Mouse (Mus musculus): ENCODE data around the gene Zfp869. TPM values are rescaled to one million over a fixed set of nuclear protein-coding genes. Genes with fewer than 3 reads are reported as not detected.

Zfp869 gene
- total and polyA plus RNA-seq, 3 experiments, result 13.0 to 17.9 TPM; not detected in 1

GRCm38 (mm10) chr8:69661294-69661693 is 49.2 kb downstream of the Zfp869 start:
- Histone ChIP-seq H3K9me3 (replicated peaks; ENCODE audit: insufficient read depth, low read length) (no peaks in the 10 kb centered on the region; the same call in 1 of the 2 replicates), H3K4me3 (ENCODE audit: control insufficient read depth in 1 of 2, insufficient read depth in 1 of 2, low read depth in 2 of 2, low read length in 2 of 2) (no peak overlapping the region), H3K79me2 (ENCODE audit: control insufficient read depth, insufficient read depth, low read length, poor library complexity) (no peaks in the 10 kb centered on the region), H3K27me3 (ENCODE audit: control insufficient read depth in 1 of 2, insufficient read depth in 2 of 2, low read length in 2 of 2) (no peaks in the 10 kb centered on the region), H3K36me3 (ENCODE audit: control insufficient read depth in 1 of 2, insufficient read depth in 2 of 2, low read length in 2 of 2) (no peaks in the 10 kb centered on the region), H3K4me1 (ENCODE audit: control insufficient read depth in 1 of 2, insufficient read depth in 2 of 2, low read length in 2 of 2) (no peaks in the 10 kb centered on the region), H3K9ac (ENCODE audit: control insufficient read depth, low read depth, low read length, poor library complexity, severe bottlenecking) (no peak overlapping the region), H3K27ac (ENCODE audit: control insufficient read depth, low read depth, low read length) (no peak overlapping the region)
- no peak for DNase-seq (ENCODE audit: low read depth, low spot score)
- TF ChIP-seq GABPA (IDR thresholded peaks at IDR 0.05; ENCODE audit: low read depth, low read length) (no peak), ZNF384 (IDR thresholded peaks at IDR 0.05; ENCODE audit: low read depth, low read length) (no peak), SMC3 (IDR thresholded peaks at IDR 0.05; ENCODE audit: low read depth, low read length) (no peak), POLR2AphosphoS5 (IDR thresholded peaks at IDR 0.05; ENCODE audit: borderline replicate concordance, low read depth, low read length) (no peak), ZMIZ1 (IDR thresholded peaks at IDR 0.05; ENCODE audit: low read depth, low read length) (no peak), JUND (IDR thresholded peaks at IDR 0.05; ENCODE audit: low read depth, low read length) (no peak), RCOR1 (IDR thresholded peaks at IDR 0.05; ENCODE audit: low read depth, low read length) (no peak), BHLHE40 (IDR thresholded peaks at IDR 0.05; ENCODE audit: borderline replicate concordance, low read depth, low read length) (no peak), TCF12 (IDR thresholded peaks at IDR 0.05; ENCODE audit: low read depth, low read length) (no peak), MAZ (IDR thresholded peaks at IDR 0.05; ENCODE audit: low read depth, low read length) (no peak), HCFC1 (IDR thresholded peaks at IDR 0.05; ENCODE audit: low read depth, low read length) (no peak), POLR2AphosphoS2 (IDR thresholded peaks at IDR 0.05; ENCODE audit: low read length) (no peak), ETS1 (IDR thresholded peaks at IDR 0.05; ENCODE audit: low read depth, low read length) (no peak), MXI1 (IDR thresholded peaks at IDR 0.05; ENCODE audit: low read depth, low read length) (no peak), ELF1 (IDR thresholded peaks at IDR 0.05; ENCODE audit: low read depth, low read length) (no peak), MAFK (IDR thresholded peaks at IDR 0.05; ENCODE audit: borderline replicate concordance, low read depth, low read length) (no peak), TBP (IDR thresholded peaks at IDR 0.05; ENCODE audit: low read depth, low read length) (no peak), MAX (IDR thresholded peaks at IDR 0.05; ENCODE audit: low read length) (no peak)

Other genes starting within 250 kb of the Zfp869 start
- gene Gm7697, start 187.7 kb downstream of the Zfp869 start, total RNA-seq (2012; rRNA removed), result not detected in 2 replicates
- gene Gm7697, start 187.7 kb downstream of the Zfp869 start, polyA plus RNA-seq (2012; ENCODE audit: insufficient read depth in 1 of 2, insufficient read length in 2 of 2, low read depth in 1 of 2, low replicate concordance in 2 of 2, missing spikeins in 1 of 2), result not detected
- 11.5 and 12.7 TPM in 2 replicates for gene Zfp868, start 85.2 kb downstream of the Zfp869 start, total RNA-seq (2012; rRNA removed)
- 10 to 100 TPM in 1 of 2 experiments, not detected in 1; 11.3 TPM for gene Zfp868, start 85.2 kb downstream of the Zfp869 start, polyA plus RNA-seq (2012; ENCODE audit: insufficient read depth in 1 of 2, insufficient read length in 2 of 2, low read depth in 1 of 2, low replicate concordance in 2 of 2, missing spikeins in 1 of 2)
- gene Zfp964, start 56.2 kb downstream of the Zfp869 start, total RNA-seq (2012; rRNA removed), result 0.58 and 0.78 TPM in 2 replicates
- under 1 TPM in 1 of 2 experiments, not detected in 1; 0.52 TPM for gene Zfp964, start 56.2 kb downstream of the Zfp869 start, polyA plus RNA-seq (2012; ENCODE audit: insufficient read depth in 1 of 2, insufficient read length in 2 of 2, low read depth in 1 of 2, low replicate concordance in 2 of 2, missing spikeins in 1 of 2)
- gene Zfp963, start 39.2 kb upstream of the Zfp869 start, total RNA-seq (2012; rRNA removed), result 0.46 and 0.65 TPM in 2 replicates
- gene Zfp963, start 39.2 kb upstream of the Zfp869 start, polyA plus RNA-seq (2012; ENCODE audit: insufficient read depth in 1 of 2, insufficient read length in 2 of 2, low read depth in 1 of 2, low replicate concordance in 2 of 2, missing spikeins in 1 of 2), result under 1 TPM in 1 of 2 experiments, not detected in 1; 0.95 TPM
- gene Gm20422, start 64.2 kb upstream of the Zfp869 start, total RNA-seq (2012; rRNA removed), result 0.46 TPM in 1 of 2 replicates, not detected in the other
- gene Gm20422, start 64.2 kb upstream of the Zfp869 start, polyA plus RNA-seq (2012; ENCODE audit: insufficient read depth in 1 of 2, insufficient read length in 2 of 2, low read depth in 1 of 2, low replicate concordance in 2 of 2, missing spikeins in 1 of 2), result not detected
- 50.9 and 52.4 TPM in 2 replicates for gene Atp13a1, start 80.4 kb upstream of the Zfp869 start, total RNA-seq (2012; rRNA removed)
- gene Atp13a1, start 80.4 kb upstream of the Zfp869 start, polyA plus RNA-seq (2012; ENCODE audit: insufficient read depth in 1 of 2, insufficient read length in 2 of 2, low read depth in 1 of 2, low replicate concordance in 2 of 2, missing spikeins in 1 of 2), result 10 to 100 TPM in 1 of 2 experiments, not detected in 1; 83.7 TPM
- 10.5 and 12.3 TPM in 2 replicates for gene Zfp866, start 80.5 kb upstream of the Zfp869 start, total RNA-seq (2012; rRNA removed)
- gene Zfp866, start 80.5 kb upstream of the Zfp869 start, polyA plus RNA-seq (2012; ENCODE audit: insufficient read depth in 1 of 2, insufficient read length in 2 of 2, low read depth in 1 of 2, low replicate concordance in 2 of 2, missing spikeins in 1 of 2), result 10 to 100 TPM in 1 of 2 experiments, not detected in 1; 11.7 TPM
- gene Gmip, start 98.0 kb upstream of the Zfp869 start, total RNA-seq (2012; rRNA removed), result 21.8 and 26.0 TPM in 2 replicates
- 10 to 100 TPM in 1 of 2 experiments, not detected in 1; 52.4 TPM for gene Gmip, start 98.0 kb upstream of the Zfp869 start, polyA plus RNA-seq (2012; ENCODE audit: insufficient read depth in 1 of 2, insufficient read length in 2 of 2, low read depth in 1 of 2, low replicate concordance in 2 of 2, missing spikeins in 1 of 2)
- 0.77 and 0.85 TPM in 2 replicates for gene Lpar2, start 111.7 kb upstream of the Zfp869 start, total RNA-seq (2012; rRNA removed)
- gene Lpar2, start 111.7 kb upstream of the Zfp869 start, polyA plus RNA-seq (2012; ENCODE audit: insufficient read depth in 1 of 2, insufficient read length in 2 of 2, low read depth in 1 of 2, low replicate concordance in 2 of 2, missing spikeins in 1 of 2), result 1 to 10 TPM in 1 of 2 experiments, not detected in 1; 2.8 TPM
- 7.2 and 9.3 TPM in 2 replicates for gene Pbx4, start 121.8 kb upstream of the Zfp869 start, total RNA-seq (2012; rRNA removed)
- 10 to 100 TPM in 1 of 2 experiments, not detected in 1; 15.6 TPM for gene Pbx4, start 121.8 kb upstream of the Zfp869 start, polyA plus RNA-seq (2012; ENCODE audit: insufficient read depth in 1 of 2, insufficient read length in 2 of 2, low read depth in 1 of 2, low replicate concordance in 2 of 2, missing spikeins in 1 of 2)
- gene Cilp2, start 177.0 kb upstream of the Zfp869 start, total RNA-seq (2012; rRNA removed), result 0.04 TPM in 1 of 2 replicates, not detected in the other
- gene Cilp2, start 177.0 kb upstream of the Zfp869 start, polyA plus RNA-seq (2012; ENCODE audit: insufficient read depth in 1 of 2, insufficient read length in 2 of 2, low read depth in 1 of 2, low replicate concordance in 2 of 2, missing spikeins in 1 of 2), result under 1 TPM in 1 of 2 experiments, not detected in 1; 0.03 TPM
- 2.1 and 3.4 TPM in 2 replicates for gene Tssk6, start 191.5 kb upstream of the Zfp869 start, total RNA-seq (2012; rRNA removed)
- gene Tssk6, start 191.5 kb upstream of the Zfp869 start, polyA plus RNA-seq (2012; ENCODE audit: insufficient read depth in 1 of 2, insufficient read length in 2 of 2, low read depth in 1 of 2, low replicate concordance in 2 of 2, missing spikeins in 1 of 2), result 1 to 10 TPM in 1 of 2 experiments, not detected in 1; 3.8 TPM
- gene Ndufa13, start 191.8 kb upstream of the Zfp869 start, total RNA-seq (2012; rRNA removed), result 114 and 122 TPM in 2 replicates
- gene Ndufa13, start 191.8 kb upstream of the Zfp869 start, polyA plus RNA-seq (2012; ENCODE audit: insufficient read depth in 1 of 2, insufficient read length in 2 of 2, low read depth in 1 of 2, low replicate concordance in 2 of 2, missing spikeins in 1 of 2), result 10 to 100 TPM in 1 of 2 experiments, not detected in 1; 97.7 TPM
- 1.2 and 8.2 TPM in 2 replicates for gene Yjefn3, start 192.0 kb upstream of the Zfp869 start, total RNA-seq (2012; rRNA removed)
- 1 to 10 TPM in 1 of 2 experiments, not detected in 1; 5.3 TPM for gene Yjefn3, start 192.0 kb upstream of the Zfp869 start, polyA plus RNA-seq (2012; ENCODE audit: insufficient read depth in 1 of 2, insufficient read length in 2 of 2, low read depth in 1 of 2, low replicate concordance in 2 of 2, missing spikeins in 1 of 2)